Mouse (Mus musculus): ENCODE data around the gene Pomc.

- no peak for TF ChIP-seq ZKSCAN1 (IDR thresholded peaks at IDR 0.05; ENCODE audit: low read depth, low read length)
- no peak for TF ChIP-seq ZNF384 (IDR thresholded peaks at IDR 0.05; ENCODE audit: low read depth, low read length)
- peak in 1 of 2 experiments; percentile 56; a peak in 2 of 4 replicates for TF ChIP-seq POLR2A (IDR thresholded peaks at IDR 0.05; ENCODE audit: control insufficient read depth in 1 of 2, insufficient read depth in 1 of 2, low read depth in 1 of 2, low read length in 2 of 2, poor library complexity in 1 of 2)
- peak; percentile 28; the same call in 1 of the 2 replicates for TF ChIP-seq NELFE (IDR thresholded peaks at IDR 0.05; ENCODE audit: low read depth, low read length)
- no peak for TF ChIP-seq CHD2 (IDR thresholded peaks at IDR 0.05; ENCODE audit: low read length)
- TF ChIP-seq MXI1 (IDR thresholded peaks at IDR 0.05; ENCODE audit: low read depth, low read length), result no peak; the same call in 1 of the 2 replicates
- peak; percentile 32; the same call in 1 of the 2 replicates for TF ChIP-seq TBP (IDR thresholded peaks at IDR 0.05; ENCODE audit: low read depth, low read length)
- TF ChIP-seq CTCF (IDR thresholded peaks at IDR 0.05 in 2 of 3, conservative IDR thresholded peaks at IDR 0.05 in 1 of 3; ENCODE audit: control insufficient read depth in 1 of 3, insufficient read depth in 1 of 3, low read depth in 2 of 3, low read length in 3 of 3, poor library complexity in 1 of 3, severe bottlenecking in 1 of 3), result no peak
- no peak for TF ChIP-seq USF1 (IDR thresholded peaks at IDR 0.05; ENCODE audit: low read depth, low read length)
- TF ChIP-seq EP300 (IDR thresholded peaks at IDR 0.05; ENCODE audit: low read depth in 1 of 2, low read length in 2 of 2), result no peak
Measured at GRCm38 (mm10) chr12:3981350-3982131, 26.8 kb downstream of the Pomc start.
